Mouse (Mus musculus) hindbrain, embryonic 13.5 days (tissue): ENCODE results near the gene Mucl3. TPM values are rescaled to one million over a fixed set of nuclear protein-coding genes. Genes with fewer than 3 reads are reported as not detected.

Source experiments
- ATAC-seq: fragments of 200-750 bp; cut with Nextera tagmentation; 2 replicates; pipeline ENCODE4 v1.8.0; 2017; ENCODE audit warnings: moderate TSS enrichment; ENCODE audit not compliant: low FRiP score
- H3K27ac ChIP-seq: fragments of 300-500 bp; sonication (generic); 2 replicates; pipeline ENCODE4 v1.5.1; 2015; ENCODE audit warnings: inconsistent platforms, mild to moderate bottlenecking, moderate library complexity
- H3K27me3 ChIP-seq: fragments of 300-500 bp; sonication (generic); 2 replicates; pipeline ENCODE4 v1.6.1; 2015; ENCODE audit warnings: mild to moderate bottlenecking, inconsistent platforms
- H3K36me3 ChIP-seq: fragments of 300-500 bp; sonication (generic); 2 replicates; pipeline ENCODE4 v1.6.1; 2015; ENCODE audit warnings: mild to moderate bottlenecking, inconsistent platforms
- H3K4me1 ChIP-seq: fragments of 300-500 bp; sonication (generic); replicated peaks from 2 replicates; pipeline ENCODE4 v1.6.1; 2015; ENCODE audit warnings: inconsistent platforms
- H3K4me2 ChIP-seq: fragments of 300-500 bp; sonication (generic); 2 replicates; pipeline ENCODE4 v1.6.1; 2015; ENCODE audit warnings: inconsistent platforms, mild to moderate bottlenecking, moderate library complexity
- H3K4me3 ChIP-seq: fragments of 300-500 bp; sonication (generic); 2 replicates; pipeline ENCODE4 v1.5.1; 2015; ENCODE audit warnings: mild to moderate bottlenecking, inconsistent platforms
- H3K9ac ChIP-seq: fragments of 300-500 bp; sonication (generic); 2 replicates; pipeline ENCODE4 v1.6.1; 2015; ENCODE audit warnings: mild to moderate bottlenecking, inconsistent platforms
- H3K9me3 ChIP-seq: fragments of 300-500 bp; sonication (generic); 2 replicates; pipeline ENCODE4 v1.6.1; 2016; ENCODE audit warnings: inconsistent platforms
- WGBS: fragments of 180-500 bp; shearing (Covaris S2); methylation state at CpG from one replicate; pipeline ENCODE4 v1.1.7; 2015; 5-methylcytosine and 5-hydroxymethylcytosine counted together
- polyA plus RNA-seq: library from polyadenylated mRNA; unstranded; fragments of >200 nt; fragmentation: Nextera tagmentation; extraction: Ambion mirVana; gene quantifications from 2 replicates; pipeline ENCODE4 v1.2.1, GENCODE M21; 2015

Gene Mucl3
- polyA plus RNA-seq, 1 experiment from 2014 or later: not detected

DNA sequence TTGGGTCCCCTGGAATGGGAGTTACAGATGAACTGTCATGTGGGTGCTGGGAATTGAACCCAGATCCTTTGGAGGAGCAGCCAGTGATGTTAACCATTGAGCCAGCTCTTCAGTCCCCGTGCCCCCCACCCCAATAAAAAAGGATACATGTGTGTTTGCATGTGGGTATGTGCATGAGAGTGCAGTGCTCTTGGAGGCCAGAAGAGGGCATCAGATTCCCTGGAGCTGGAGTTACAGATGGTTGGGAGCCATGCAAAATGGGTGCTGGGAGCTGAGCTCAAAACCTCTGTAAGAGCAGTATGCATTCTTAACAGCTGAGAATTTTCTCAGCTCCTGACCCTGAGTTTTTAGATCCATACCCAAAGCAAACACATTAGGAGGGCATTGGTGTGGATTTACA lies 56.2 kb downstream of the Mucl3 start:
- ATAC-seq: no peak
- Histone ChIP-seq H3K27ac (no peak overlapping the region), H3K36me3 (no peaks in the 10 kb centered on the region), H3K9ac (no peak overlapping the region), H3K4me2 (no peak overlapping the region), H3K9me3 (no peaks in the 10 kb centered on the region), H3K27me3 (no peaks in the 10 kb centered on the region), H3K4me3 (no peak overlapping the region), H3K4me1 (peaks cover 3% of the 10 kb centered on the region; the same call in 1 of the 2 replicates)
- WGBS: 93% methylated on average over 1 of the region's 1 CpGs

Other genes with a start within 250 kb of the Mucl3 start
- 0.30 and 0.34 TPM in 2 replicates for gene H2-Q6, start 218.8 kb downstream of the Mucl3 start, polyA plus RNA-seq
- 2.4 TPM in 2 replicates for gene H2-Q7, start 204.5 kb downstream of the Mucl3 start, polyA plus RNA-seq
- gene H2-Q10, start 173.6 kb downstream of the Mucl3 start, polyA plus RNA-seq: 0.10 and 0.23 TPM in 2 replicates
- not detected in 2 replicates for gene Pou5f1, start 137.7 kb downstream of the Mucl3 start, polyA plus RNA-seq
- gene Tcf19, start 126.9 kb downstream of the Mucl3 start, polyA plus RNA-seq: 14.9 and 15.4 TPM in 2 replicates
- 6.3 and 7.6 TPM in 2 replicates for gene Cchcr1, start 126.6 kb downstream of the Mucl3 start, polyA plus RNA-seq
- gene Psors1c2, start 110.5 kb downstream of the Mucl3 start, polyA plus RNA-seq: 0.68 and 1.4 TPM in 2 replicates
- gene Cdsn, start 91.6 kb downstream of the Mucl3 start, polyA plus RNA-seq: 0.12 and 0.14 TPM in 2 replicates
- gene 2300002M23Rik, start 76.2 kb downstream of the Mucl3 start, polyA plus RNA-seq: not detected in 2 replicates
- not detected in 2 replicates for gene Sfta2, start 42.1 kb downstream of the Mucl3 start, polyA plus RNA-seq
- not detected in 2 replicates for gene Gm9573, start 17.1 kb downstream of the Mucl3 start, polyA plus RNA-seq
- gene Vars2, start 23.9 kb upstream of the Mucl3 start, polyA plus RNA-seq: 11.8 and 14.0 TPM in 2 replicates
- 27.6 and 29.2 TPM in 2 replicates for gene Gtf2h4, start 30.0 kb upstream of the Mucl3 start, polyA plus RNA-seq
- 128 and 140 TPM in 2 replicates for gene Ddr1, start 60.9 kb upstream of the Mucl3 start, polyA plus RNA-seq
- 8.2 and 9.2 TPM in 2 replicates for gene Ier3, start 178.0 kb upstream of the Mucl3 start, polyA plus RNA-seq
- gene Flot1, start 179.5 kb upstream of the Mucl3 start, polyA plus RNA-seq: 75.2 and 78.8 TPM in 2 replicates
- gene Tubb5, start 194.6 kb upstream of the Mucl3 start, polyA plus RNA-seq: 1,714 and 1,822 TPM in 2 replicates
- 11.0 and 11.3 TPM in 2 replicates for gene Mdc1, start 197.8 kb upstream of the Mucl3 start, polyA plus RNA-seq
- 26.4 and 26.9 TPM in 2 replicates for gene Nrm, start 217.6 kb upstream of the Mucl3 start, polyA plus RNA-seq
- 26.9 and 30.5 TPM in 2 replicates for gene Ppp1r18, start 221.9 kb upstream of the Mucl3 start, polyA plus RNA-seq
- gene Dhx16, start 236.1 kb upstream of the Mucl3 start, polyA plus RNA-seq: 28.6 and 35.3 TPM in 2 replicates